ENCODE assay signal across 7 mouse cellular contexts in the genomic region with DNA sequence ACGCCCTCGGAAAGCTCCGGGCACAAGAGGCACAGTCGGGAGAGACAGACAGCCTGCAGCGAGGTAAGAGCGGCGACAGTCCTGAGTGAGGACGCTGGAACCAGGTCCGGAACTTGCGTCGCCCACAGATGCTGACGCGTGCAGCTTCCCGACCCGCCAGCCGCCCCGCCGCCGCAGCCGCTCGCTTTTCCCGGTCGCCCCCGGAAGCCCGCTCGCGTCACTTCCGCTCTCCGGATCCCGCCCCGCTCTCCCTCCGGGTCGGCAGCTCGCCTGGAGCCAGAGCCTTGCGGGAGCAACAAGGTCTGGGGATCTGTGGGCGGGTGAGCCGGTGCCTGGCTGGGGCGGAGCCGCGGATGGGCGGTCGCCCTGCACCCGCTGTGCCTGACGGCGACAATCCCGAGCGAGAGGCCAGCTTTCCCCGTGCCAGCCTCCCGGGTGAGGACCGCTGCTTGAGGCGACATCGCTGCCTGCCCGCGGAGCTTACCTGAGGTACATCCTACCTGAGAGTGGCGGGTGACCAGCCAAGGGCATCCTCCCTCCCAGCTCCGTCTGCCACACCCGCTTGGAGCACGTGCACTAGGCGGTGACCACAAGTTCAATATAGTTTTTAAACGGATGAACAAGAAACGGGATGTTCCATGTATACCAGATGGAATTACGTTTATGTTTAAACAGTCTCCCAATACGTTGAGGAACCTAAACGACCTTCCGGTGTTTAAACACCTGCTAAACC. TPM values are rescaled to one million over a fixed set of nuclear protein-coding genes. Genes with fewer than 3 reads are reported as not detected.
DNase-seq lines count a peak whose midpoint lies in the region; ATAC-seq lines count a peak whose summit lies in the region.

Gene Ago3, minus strand, starts transcription at position 210 of the 733 bp plus-strand sequence.

- WGBS in limb, embryonic 10.5 days, result under 1% methylated on average over 65 of the region's 65 CpGs
- under 1% methylated on average over 65 of the region's 65 CpGs for WGBS in midbrain, embryonic 13.5 days

- H3K9ac ChIP-seq in midbrain, embryonic 13.5 days (replicated peaks), result peak within 1 kb of the TSS; percentile 90

- H3K36me3 ChIP-seq in limb, embryonic 10.5 days, result no peaks in the 10 kb centered on the region
- peaks cover under 1% of the 10 kb centered on the region; the same call in 1 of the 2 replicates for H3K36me3 ChIP-seq in midbrain, embryonic 13.5 days

- peak; percentile 97 for ATAC-seq in granulocyte monocyte progenitor cell, adult 5-6 weeks (replicated peaks; ENCODE audit: poor library complexity, severe bottlenecking)
- ATAC-seq in midbrain, embryonic 13.5 days, result peak; percentile 97

- DNase-seq in adrenal gland, adult 8-10 months, result peak; percentile 94
- peak; percentile 93 for DNase-seq in embryo, embryonic 9.5 days (ENCODE audit: extremely low spot score)
- peak; percentile 91 for DNase-seq in kidney, adult 11 months
- peak; percentile 99 for DNase-seq in limb, embryonic 10.5 days (ENCODE audit: low spot score)
- peak; percentile 86 for DNase-seq in spleen, adult 12 weeks (ENCODE audit: low spot score)

- no peaks in the 10 kb centered on the region for H3K9me3 ChIP-seq in limb, embryonic 10.5 days (replicated peaks)
- no peaks in the 10 kb centered on the region for H3K9me3 ChIP-seq in midbrain, embryonic 13.5 days

- peaks cover 5% of the 10 kb centered on the region; the same call in 1 of the 2 replicates for H3K4me1 ChIP-seq in limb, embryonic 10.5 days
- peaks cover 15% of the 10 kb centered on the region for H3K4me1 ChIP-seq in midbrain, embryonic 13.5 days (replicated peaks)

- H3K27ac ChIP-seq in limb, embryonic 10.5 days, result peak within 1 kb of the TSS; percentile 86
- H3K27ac ChIP-seq in midbrain, embryonic 13.5 days, result peak within 1 kb of the TSS; percentile 90

- H3K4me2 ChIP-seq in midbrain, embryonic 13.5 days (replicated peaks), result peak within 1 kb of the TSS; percentile 96

- H3K4me3 ChIP-seq in limb, embryonic 10.5 days, result peak within 1 kb of the TSS; percentile 97
- H3K4me3 ChIP-seq in midbrain, embryonic 13.5 days (replicated peaks), result peak within 1 kb of the TSS; percentile 92

- H3K27me3 ChIP-seq in limb, embryonic 10.5 days (ENCODE audit: low read depth, poor library complexity, severe bottlenecking), result no peaks in the 10 kb centered on the region
- H3K27me3 ChIP-seq in midbrain, embryonic 13.5 days, result no peaks in the 10 kb centered on the region

RNA-seq across cellular contexts. Expression of gene Ago3, which starts in this region (rescaled TPM):
- total RNA-seq in adrenal gland, adult 8-10 months (2022), result 10 to 100 TPM; 17.7 to 32.3 (median 24.6) TPM
- 8.9 and 21.4 TPM in 2 replicates for total RNA-seq in granulocyte monocyte progenitor cell, adult 5-6 weeks (2014; fragmentation: Nextera tagmentation)
- 6.6 and 6.8 TPM in 2 replicates for total RNA-seq in granulocyte monocyte progenitor cell, adult 5-6 weeks (2017)
- 12.4 and 18.5 TPM in 2 replicates for polyA plus RNA-seq in limb, embryonic 10.5 days (2016; fragmentation: Nextera tagmentation; extraction: Ambion mirVana)
- polyA plus RNA-seq in midbrain, embryonic 13.5 days (2015; fragmentation: Nextera tagmentation; extraction: Ambion mirVana), result 17.7 and 18.4 TPM in 2 replicates

Comparison
In these comparisons a context has a peak if more than half of its experiments do, and no peak if none do; other contexts are left out.
1. Peak in every context shown above with its lines: DNase-seq, ATAC-seq, H3K4me3 ChIP-seq and H3K27ac ChIP-seq.